8 mouse cellular contexts compared by ENCODE assay signal in the genomic region with DNA sequence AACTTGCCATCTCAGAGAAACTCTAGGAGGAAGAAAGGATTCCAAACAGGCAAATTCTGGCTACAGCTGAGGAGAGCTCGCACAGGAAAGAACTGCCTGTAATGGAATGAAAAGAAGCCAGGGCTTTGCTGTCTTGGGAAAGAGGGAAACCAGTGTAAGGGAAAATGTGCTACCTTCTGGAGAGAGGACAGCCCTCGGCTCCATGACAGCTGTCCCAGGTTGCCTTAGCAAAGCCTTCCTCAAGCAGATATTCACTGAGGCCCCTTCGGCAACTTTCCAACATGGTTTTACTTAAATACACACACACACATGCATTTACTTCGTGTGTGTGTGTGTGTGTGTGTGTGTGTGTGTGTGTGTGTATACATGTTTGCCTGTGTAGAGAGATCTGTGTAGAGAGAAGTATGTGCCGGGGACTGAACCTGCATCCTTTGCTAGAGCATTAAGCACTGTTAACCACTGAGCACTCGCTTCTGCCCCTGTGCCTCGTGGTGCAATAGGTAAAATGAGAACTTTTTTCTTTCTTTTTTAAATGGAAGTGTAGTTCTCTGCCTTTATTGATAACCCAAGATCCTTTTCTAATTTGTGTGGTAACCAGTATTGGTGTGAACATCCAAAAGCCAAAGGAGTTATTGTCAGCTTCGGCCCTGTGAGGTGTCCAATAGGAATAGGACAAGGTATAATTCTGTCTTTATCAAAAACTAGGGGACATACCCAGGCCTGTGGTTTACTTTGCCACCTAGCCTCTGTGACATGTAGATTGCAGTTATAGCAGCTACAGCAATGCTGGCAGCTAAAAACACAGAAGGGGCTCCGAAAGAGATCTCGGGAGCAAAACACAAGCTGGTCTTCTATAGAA.
A peak's percentile ranks its signal among the peaks of the same experiment; 100 is the strongest.
DNase-seq lines count a peak whose midpoint lies in the region; ATAC-seq and TF ChIP-seq lines count a peak whose summit lies in the region.

No protein-coding gene starts in this region.

- no peaks in the 10 kb centered on the region for H3K27me3 ChIP-seq in heart, embryonic 14.5 days (ENCODE audit: control insufficient read depth, insufficient read depth, low read length)
- H3K27me3 ChIP-seq in liver, embryonic 12.5 days (replicated peaks), result no peaks in the 10 kb centered on the region
- no peaks in the 10 kb centered on the region for H3K27me3 ChIP-seq in small intestine, adult 2 months (ENCODE audit: control insufficient read depth, insufficient read depth, low read length)

- TF ChIP-seq CTCF in small intestine, adult 2 months (IDR thresholded peaks at IDR 0.05; ENCODE audit: extremely low read depth, insufficient read length, insufficient replicate concordance, low read depth, low read length), result no peak

- peaks cover 5 to 9% of the 10 kb centered on the region in 2 experiments; a peak in 3 of 4 replicates for H3K4me1 ChIP-seq in heart, embryonic 14.5 days (ENCODE audit: control insufficient read depth in 2 of 2, insufficient read depth in 2 of 2, low read length in 2 of 2)
- H3K4me1 ChIP-seq in liver, embryonic 12.5 days, result peaks cover 34% of the 10 kb centered on the region
- H3K4me1 ChIP-seq in small intestine, adult 2 months (ENCODE audit: control insufficient read depth, insufficient read depth, insufficient read length, low read length), result peaks cover 6% of the 10 kb centered on the region; the same call in 1 of the 2 replicates

- peak overlapping the region; percentile 65 for H3K4me2 ChIP-seq in heart, embryonic 14.5 days (ENCODE audit: low read length)
- peak overlapping the region; percentile 72 for H3K4me2 ChIP-seq in liver, embryonic 12.5 days

- peak overlapping the region; percentile 90 for H3K9ac ChIP-seq in heart, embryonic 14.5 days (ENCODE audit: low read length)
- peak overlapping the region; percentile 75 for H3K9ac ChIP-seq in liver, embryonic 12.5 days

- no peaks in the 10 kb centered on the region for H3K9me3 ChIP-seq in heart, embryonic 14.5 days (ENCODE audit: control insufficient read depth, low read length)
- no peaks in the 10 kb centered on the region for H3K9me3 ChIP-seq in liver, embryonic 12.5 days (replicated peaks)

- ATAC-seq in heart, embryonic 14.5 days (ENCODE audit: insufficient number of reproducible peaks, insufficient read depth, low FRiP score, low read depth), result no peak
- ATAC-seq in liver, embryonic 12.5 days, result peak; percentile 61

- H3K4me3 ChIP-seq in heart, embryonic 14.5 days (ENCODE audit: control insufficient read depth in 1 of 2, insufficient read depth in 1 of 2, low read depth in 1 of 2, low read length in 2 of 2), result peak overlapping the region; percentile 24 to 60; a peak in 3 of 4 replicates
- peak overlapping the region; percentile 68 for H3K4me3 ChIP-seq in liver, embryonic 12.5 days
- no peak overlapping the region for H3K4me3 ChIP-seq in small intestine, adult 2 months (ENCODE audit: low read depth, low read length)

- H3K36me3 ChIP-seq in heart, embryonic 14.5 days (ENCODE audit: control insufficient read depth, insufficient read depth, low read length), result peaks cover 12% of the 10 kb centered on the region; the same call in 1 of the 2 replicates
- H3K36me3 ChIP-seq in liver, embryonic 12.5 days, result peaks cover 14% of the 10 kb centered on the region
- no peaks in the 10 kb centered on the region for H3K36me3 ChIP-seq in small intestine, adult 2 months (ENCODE audit: control insufficient read depth, insufficient read depth, low read length)

- peak overlapping the region; percentile 85 to 93 for H3K27ac ChIP-seq in heart, embryonic 14.5 days (replicated peaks in 1 of 2; ENCODE audit: control insufficient read depth in 1 of 2, insufficient read depth in 1 of 2, low read depth in 2 of 2, low read length in 2 of 2)
- H3K27ac ChIP-seq in liver, embryonic 12.5 days, result peak overlapping the region; percentile 79
- H3K27ac ChIP-seq in small intestine, adult 2 months (ENCODE audit: insufficient read depth, low read depth, low read length), result peak overlapping the region; percentile 67

- 51% methylated on average over 10 of the region's 10 CpGs for WGBS in heart, embryonic 14.5 days
- WGBS in liver, embryonic 12.5 days (ENCODE audit: insufficient replicate concordance), result 37% methylated on average over 10 of the region's 10 CpGs
- WGBS in small intestine, adult 2 months, result 26% methylated on average over 10 of the region's 10 CpGs

- no peak for TF ChIP-seq POLR2A in small intestine, adult 2 months (IDR thresholded peaks at IDR 0.05; ENCODE audit: low read depth, low read length)

- peak; percentile 51 for DNase-seq in embryo, embryonic 10.5 days (ENCODE audit: low spot score)
- no peak for DNase-seq in embryo, embryonic 10 days (ENCODE audit: low spot score)
- peak; percentile 28 for DNase-seq in 3T3-L1 (ENCODE audit: low read depth, low spot score)
- DNase-seq in cerebellum, adult 9-11 months, result peak; percentile 15
- no peak for DNase-seq in frontal cortex, postnatal 10 days (ENCODE audit: low spot score in 2 of 2)

Comparison
In these comparisons a context has a peak if more than half of its experiments do, and no peak if none do; other contexts are left out.
1. DNase-seq: peak in embryo, embryonic 10.5 days (single experiment), 3T3-L1 (single experiment) and cerebellum, adult 9-11 months (single experiment); none in embryo, embryonic 10 days (single experiment) and frontal cortex, postnatal 10 days (0 of 2).
2. Peak in every context shown above with its lines, with median percentiles within 50 percentile points of each other: H3K27ac ChIP-seq.